Mouse (Mus musculus): ENCODE measurements around the gene Psme2b. TPM values are rescaled to one million over a fixed set of nuclear protein-coding genes. Genes with fewer than 3 reads are reported as not detected.

Psme2b gene
- polyA plus RNA-seq, 1 experiment = 11.3 TPM

Other genes with a start within 250 kb of the Psme2b start
- gene Rack1, start 145.9 kb downstream of the Psme2b start, polyA plus RNA-seq (2012; fragmentation: generic; extraction: Trizol) = 2,993 TPM
- 31.3 TPM for gene Trim41, start 128.8 kb downstream of the Psme2b start, polyA plus RNA-seq (2012; fragmentation: generic; extraction: Trizol)
- gene Trim7, start 120.0 kb downstream of the Psme2b start, polyA plus RNA-seq (2012; fragmentation: generic; extraction: Trizol) = 5.4 TPM
- gene Gm12184, start 119.5 kb downstream of the Psme2b start, polyA plus RNA-seq (2012; fragmentation: generic; extraction: Trizol) = 13.2 TPM
- 6.9 TPM for gene Irgm1, start 74.5 kb downstream of the Psme2b start, polyA plus RNA-seq (2012; fragmentation: generic; extraction: Trizol)
- not detected for gene Gm5431, start 44.0 kb downstream of the Psme2b start, polyA plus RNA-seq (2012; fragmentation: generic; extraction: Trizol)
- 0.05 TPM for gene Olfr56, start 32.7 kb upstream of the Psme2b start, polyA plus RNA-seq (2012; fragmentation: generic; extraction: Trizol)
- 1.1 TPM for gene 9930111J21Rik1, start 33.2 kb upstream of the Psme2b start, polyA plus RNA-seq (2012; fragmentation: generic; extraction: Trizol)
- 0.10 TPM for gene Gm12185, start 46.0 kb upstream of the Psme2b start, polyA plus RNA-seq (2012; fragmentation: generic; extraction: Trizol)
- 0.04 TPM for gene Tgtp1, start 48.0 kb upstream of the Psme2b start, polyA plus RNA-seq (2012; fragmentation: generic; extraction: Trizol)
- 1.4 TPM for gene 9930111J21Rik2, start 105.1 kb upstream of the Psme2b start, polyA plus RNA-seq (2012; fragmentation: generic; extraction: Trizol)
- gene Tgtp2, start 118.0 kb upstream of the Psme2b start, polyA plus RNA-seq (2012; fragmentation: generic; extraction: Trizol) = 0.16 TPM
- gene Ifi47, start 130.4 kb upstream of the Psme2b start, polyA plus RNA-seq (2012; fragmentation: generic; extraction: Trizol) = 1.00 TPM
- gene Olfr1396, start 168.7 kb upstream of the Psme2b start, polyA plus RNA-seq (2012; fragmentation: generic; extraction: Trizol) = not detected
- gene Olfr1395, start 196.1 kb upstream of the Psme2b start, polyA plus RNA-seq (2012; fragmentation: generic; extraction: Trizol) = not detected
- not detected for gene Olfr1394, start 208.2 kb upstream of the Psme2b start, polyA plus RNA-seq (2012; fragmentation: generic; extraction: Trizol)
- not detected for gene Btnl9, start 241.0 kb upstream of the Psme2b start, polyA plus RNA-seq (2012; fragmentation: generic; extraction: Trizol)